Mouse (Mus musculus) kidney, adult 2 months (tissue): ENCODE results near the gene Ms4a4c. TPM values are rescaled to one million over a fixed set of nuclear protein-coding genes. Genes with fewer than 3 reads are reported as not detected.
"Not testable (repeated sequence)": the region's sequence is repeated elsewhere in the genome, so short reads cannot be mapped to it uniquely, and the experiment has no call there.

Source experiments
- DNase-seq: peaks from one replicate; pipeline ENCODE4 v3.0.0; 2021
- H3K27ac ChIP-seq: fragments of 200-500 bp; 2 replicates; pipeline ENCODE4 v1.5.1; 2012; ENCODE audit warnings: low read depth, low read length, control low read depth, inconsistent platforms; ENCODE audit not compliant: insufficient read depth
- H3K27me3 ChIP-seq: fragments of 200-500 bp; replicated peaks from 2 replicates; pipeline ENCODE4 v1.6.1; 2012; ENCODE audit warnings: mild to moderate bottlenecking, moderate library complexity, low read length, inconsistent platforms; ENCODE audit not compliant: control insufficient read depth, insufficient read depth
- H3K36me3 ChIP-seq: fragments of 200-500 bp; 2 replicates; pipeline ENCODE4 v1.6.1; 2012; ENCODE audit warnings: mild to moderate bottlenecking, moderate library complexity, low read length, inconsistent platforms; ENCODE audit not compliant: control insufficient read depth, insufficient read depth
- H3K4me1 ChIP-seq: fragments of 200-500 bp; 2 replicates; pipeline ENCODE4 v1.6.1; 2011; ENCODE audit warnings: low read length; ENCODE audit not compliant: control insufficient read depth, insufficient read depth
- H3K4me3 ChIP-seq: fragments of 200-500 bp; 2 replicates; pipeline ENCODE4 v1.5.1; 2011; ENCODE audit warnings: mild to moderate bottlenecking, low read depth, low read length, control low read depth; ENCODE audit not compliant: insufficient read depth
- CTCF ChIP-seq: fragments of 200-500 bp; conservative IDR thresholded peaks from 2 replicates; pipeline ENCODE4 v1.5.1; 2011; ENCODE audit warnings: low read depth, mild to moderate bottlenecking, control low read depth, low read length, moderate library complexity, mixed read lengths; ENCODE audit not compliant: insufficient read depth, insufficient read length
- POLR2A ChIP-seq: fragments of 200-500 bp; IDR thresholded peaks from one replicate; pipeline ENCODE4 v1.6.1; 2011; ENCODE audit warnings: low read depth, low read length, control low read depth
- WGBS: fragments of 180-500 bp; shearing (Covaris S2); methylation state at CpG from one replicate; pipeline ENCODE4 v1.1.7; 2018; 5-methylcytosine and 5-hydroxymethylcytosine counted together
- polyA plus RNA-seq: library from polyadenylated mRNA; depleted of rRNA; stranded (reverse); fragments of >200 nt; gene quantifications from 2 replicates; pipeline ENCODE4 v1.2.3, GENCODE M21; 2012; rRNA removed

The Ms4a4c gene
- polyA plus RNA-seq, 1 experiment, result 1.7 TPM

DNA sequence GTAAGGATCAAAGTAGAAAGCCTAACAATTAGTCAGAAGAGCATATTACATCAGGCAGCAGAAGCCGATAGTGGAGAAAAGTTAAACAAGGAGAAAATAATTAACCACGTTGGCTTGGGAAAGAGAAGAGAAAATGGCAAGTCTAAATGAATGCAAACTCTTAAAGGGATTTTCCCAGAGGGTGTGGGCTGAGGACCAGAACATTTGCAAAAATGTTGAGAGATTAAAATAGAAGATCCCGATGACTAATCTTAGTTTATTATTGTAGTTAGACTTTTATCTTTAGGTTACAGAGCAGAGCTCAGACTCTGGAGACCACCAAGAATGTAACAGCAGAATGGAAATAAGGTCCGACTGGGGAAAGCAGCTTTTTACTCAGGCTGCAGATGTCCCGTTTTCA lies 61.9 kb downstream of the Ms4a4c start:
- Histone ChIP-seq H3K4me1 (no peaks in the 10 kb centered on the region), H3K27ac (no peak overlapping the region), H3K27me3 (no peaks in the 10 kb centered on the region; the same call in 1 of the 2 replicates), H3K4me3 (no peak overlapping the region), H3K36me3 (no peaks in the 10 kb centered on the region)
- TF ChIP-seq POLR2A (no peak), CTCF (no peak)
- 54% methylated on average over 5 of the region's 5 CpGs for WGBS
- DNase-seq, result no peak

- 44% methylated on average over 1 of the region's 1 CpGs for WGBS
- not testable (repeated sequence) for H3K36me3 ChIP-seq, H3K4me1 ChIP-seq, H3K27ac ChIP-seq, DNase-seq, H3K4me3 ChIP-seq, H3K27me3 ChIP-seq
Measured at GRCm38 (mm10) chr19:11468361-11468760, 63.8 kb downstream of the Ms4a4c start.

- DNase-seq, H3K27ac ChIP-seq, H3K4me1 ChIP-seq, H3K27me3 ChIP-seq, H3K36me3 ChIP-seq, H3K4me3 ChIP-seq: not testable (repeated sequence)
- 82% methylated on average over 4 of the region's 4 CpGs for WGBS
Measured at GRCm38 (mm10) chr19:11469215-11469614, 64.6 kb downstream of the Ms4a4c start, which contains the start of gene Ms4a6c. Ms4a6c (plus strand) TSS chr19:11469366.

Other genes starting within 250 kb of the Ms4a4c start
- not detected in 2 replicates for gene 1700025F22Rik, start 239.4 kb upstream of the Ms4a4c start, polyA plus RNA-seq
- gene Ms4a13, start 208.0 kb upstream of the Ms4a4c start, polyA plus RNA-seq, result not detected in 2 replicates
- gene Ms4a12, start 172.3 kb upstream of the Ms4a4c start, polyA plus RNA-seq, result not detected in 2 replicates
- 0.07 and 1.9 TPM in 2 replicates for gene Ms4a1, start 138.5 kb upstream of the Ms4a4c start, polyA plus RNA-seq
- not detected in 2 replicates for gene Ms4a5, start 120.9 kb upstream of the Ms4a4c start, polyA plus RNA-seq
- 0.08 TPM in 2 replicates for gene Ms4a14, start 90.3 kb upstream of the Ms4a4c start, polyA plus RNA-seq
- gene Ms4a7, start 68.6 kb upstream of the Ms4a4c start, polyA plus RNA-seq, result 1.2 and 2.0 TPM in 2 replicates
- gene Ms4a4a, start 29.2 kb upstream of the Ms4a4c start, polyA plus RNA-seq, result 0.09 TPM in 1 of 2 replicates, not detected in the other
- 1.4 and 12.3 TPM in 2 replicates for gene Ms4a4b, start 38.8 kb downstream of the Ms4a4c start, polyA plus RNA-seq
- gene Ms4a6c, start 64.6 kb downstream of the Ms4a4c start, polyA plus RNA-seq, result 1.7 and 3.0 TPM in 2 replicates
- gene Gm8369, start 81.2 kb downstream of the Ms4a4c start, polyA plus RNA-seq, result 0.18 and 3.0 TPM in 2 replicates
- 1.3 and 6.8 TPM in 2 replicates for gene Ms4a6b, start 111.7 kb downstream of the Ms4a4c start, polyA plus RNA-seq
- gene Ms4a4d, start 132.0 kb downstream of the Ms4a4c start, polyA plus RNA-seq, result 2.5 and 2.8 TPM in 2 replicates
- 0.64 and 0.94 TPM in 2 replicates for gene Ms4a6d, start 200.1 kb downstream of the Ms4a4c start, polyA plus RNA-seq
- 0.23 and 0.42 TPM in 2 replicates for gene Ms4a2, start 218.9 kb downstream of the Ms4a4c start, polyA plus RNA-seq
- gene Ms4a3, start 236.1 kb downstream of the Ms4a4c start, polyA plus RNA-seq, result not detected in 2 replicates